8 mouse cellular contexts compared by ENCODE assay signal in genomic region chr1:66817865-66818315, GRCm38 (mm10). TPM values are rescaled to one million over a fixed set of nuclear protein-coding genes. Genes with fewer than 3 reads are reported as not detected.
DNase-seq lines count a peak whose midpoint lies in the region; ATAC-seq and TF ChIP-seq lines count a peak whose summit lies in the region.

No protein-coding gene starts in this region.

- H3K4me3 ChIP-seq in cerebellum, adult 2 months (replicated peaks; ENCODE audit: insufficient read depth, low read depth, low read length) = peak overlapping the region; percentile 81
- H3K4me3 ChIP-seq in spleen, adult 2 months (ENCODE audit: extremely low read depth, insufficient read depth, insufficient read length) = peak overlapping the region; percentile 81
- H3K4me3 ChIP-seq in hindbrain, embryonic 13.5 days = peak overlapping the region; percentile 76
- H3K4me3 ChIP-seq in midbrain, embryonic 13.5 days (replicated peaks) = peak overlapping the region; percentile 77

- DNase-seq in cerebellum, adult 2 months = no peak
- DNase-seq in cerebellum, postnatal 14 days = no peak
- DNase-seq in spleen, adult 2 months (ENCODE audit: low read depth in 1 of 2, low spot score in 2 of 2) = peak; percentile 22 to 23
- DNase-seq in spleen, postnatal 14 days (ENCODE audit: low spot score in 2 of 2) = no peak
- no peak for DNase-seq in retina, postnatal 1 day
- no peak for DNase-seq in retina, embryonic 14.5 days (ENCODE audit: low spot score)

- TF ChIP-seq POLR2A in cerebellum, adult 2 months (IDR thresholded peaks at IDR 0.05; ENCODE audit: borderline replicate concordance, insufficient read depth, low read length) = no peak
- TF ChIP-seq POLR2A in spleen, adult 2 months (IDR thresholded peaks at IDR 0.05; ENCODE audit: low read depth, low read length) = no peak

- peak overlapping the region; percentile 96 for H3K9ac ChIP-seq in hindbrain, embryonic 13.5 days
- H3K9ac ChIP-seq in midbrain, embryonic 13.5 days (replicated peaks) = peak overlapping the region; percentile 90

- peak; percentile 49 for ATAC-seq in hindbrain, embryonic 13.5 days (ENCODE audit: low FRiP score)
- peak; percentile 73 for ATAC-seq in midbrain, embryonic 13.5 days

- 0 out of 2 replicates have a peak overlapping the region, but pooled peaks have one; percentile 10 for H3K27ac ChIP-seq in cerebellum, adult 2 months (ENCODE audit: insufficient read depth, low read length)
- H3K27ac ChIP-seq in spleen, adult 2 months (ENCODE audit: insufficient read depth, low read length) = peak overlapping the region; percentile 83
- H3K27ac ChIP-seq in hindbrain, embryonic 13.5 days = peak overlapping the region; percentile 100
- peak overlapping the region; percentile 99 for H3K27ac ChIP-seq in midbrain, embryonic 13.5 days

- peak overlapping the region; percentile 76 for H3K4me2 ChIP-seq in hindbrain, embryonic 13.5 days
- H3K4me2 ChIP-seq in midbrain, embryonic 13.5 days (replicated peaks) = peak overlapping the region; percentile 80

- H3K4me1 ChIP-seq in cerebellum, adult 2 months (ENCODE audit: control insufficient read depth, insufficient read depth, low read length) = no peaks in the 10 kb centered on the region
- H3K4me1 ChIP-seq in spleen, adult 2 months (ENCODE audit: control insufficient read depth, insufficient read depth, insufficient read length) = peaks cover 5% of the 10 kb centered on the region
- peaks cover 28% of the 10 kb centered on the region for H3K4me1 ChIP-seq in hindbrain, embryonic 13.5 days (replicated peaks)
- H3K4me1 ChIP-seq in midbrain, embryonic 13.5 days (replicated peaks) = peaks cover 29% of the 10 kb centered on the region

- H3K27me3 ChIP-seq in cerebellum, adult 2 months (ENCODE audit: control insufficient read depth, insufficient read depth, low read length) = no peaks in the 10 kb centered on the region
- H3K27me3 ChIP-seq in spleen, adult 2 months (ENCODE audit: control insufficient read depth, insufficient read depth, low read length) = no peaks in the 10 kb centered on the region
- no peaks in the 10 kb centered on the region; the same call in 1 of the 2 replicates for H3K27me3 ChIP-seq in hindbrain, embryonic 13.5 days
- H3K27me3 ChIP-seq in midbrain, embryonic 13.5 days = peaks cover 6% of the 10 kb centered on the region

- no peak for TF ChIP-seq CTCF in cerebellum, adult 2 months (IDR thresholded peaks at IDR 0.05; ENCODE audit: borderline replicate concordance, insufficient read depth, low read depth, low read length)
- TF ChIP-seq CTCF in spleen, adult 2 months (IDR thresholded peaks at IDR 0.05; ENCODE audit: extremely low read depth, insufficient read depth, insufficient read length, insufficient replicate concordance) = no peak

- no peaks in the 10 kb centered on the region for H3K9me3 ChIP-seq in hindbrain, embryonic 13.5 days
- H3K9me3 ChIP-seq in midbrain, embryonic 13.5 days = no peaks in the 10 kb centered on the region

- WGBS in cerebellum, adult 2 months = under 1% methylated on average over 20 of the region's 20 CpGs
- WGBS in spleen, adult 2 months = under 1% methylated on average over 20 of the region's 20 CpGs
- WGBS in hindbrain, embryonic 13.5 days = 1% methylated on average over 20 of the region's 20 CpGs
- under 1% methylated on average over 20 of the region's 20 CpGs for WGBS in midbrain, embryonic 13.5 days

- no peaks in the 10 kb centered on the region for H3K36me3 ChIP-seq in spleen, adult 2 months (ENCODE audit: control insufficient read depth, insufficient read depth, low read length)
- H3K36me3 ChIP-seq in hindbrain, embryonic 13.5 days = no peaks in the 10 kb centered on the region
- H3K36me3 ChIP-seq in midbrain, embryonic 13.5 days = no peaks in the 10 kb centered on the region

RNA-seq across cellular contexts. Expression of gene Kansl1l, which starts 0.5 kb away (rescaled TPM):
- 10.4 and 11.9 TPM in 2 replicates for polyA plus RNA-seq in cerebellum, adult 2 months (2012; rRNA removed)
- polyA plus RNA-seq in spleen, adult 2 months (2012; rRNA removed) = 1.5 and 1.7 TPM in 2 replicates
- polyA plus RNA-seq in hindbrain, embryonic 13.5 days (2015; fragmentation: Nextera tagmentation; extraction: Ambion mirVana) = 16.4 and 19.8 TPM in 2 replicates
- 14.2 and 14.7 TPM in 2 replicates for polyA plus RNA-seq in midbrain, embryonic 13.5 days (2015; fragmentation: Nextera tagmentation; extraction: Ambion mirVana)

RNA-seq across cellular contexts. Expression of gene Acadl, which starts 45.2 kb away (rescaled TPM):
- 37.5 and 38.2 TPM in 2 replicates for polyA plus RNA-seq in cerebellum, adult 2 months (2012; rRNA removed)
- 11.4 and 13.6 TPM in 2 replicates for polyA plus RNA-seq in spleen, adult 2 months (2012; rRNA removed)
- 55.9 and 65.3 TPM in 2 replicates for polyA plus RNA-seq in hindbrain, embryonic 13.5 days (2015; fragmentation: Nextera tagmentation; extraction: Ambion mirVana)
- 37.5 and 37.8 TPM in 2 replicates for polyA plus RNA-seq in midbrain, embryonic 13.5 days (2015; fragmentation: Nextera tagmentation; extraction: Ambion mirVana)

Comparison
In these comparisons a context has a peak if more than half of its experiments do, and no peak if none do; other contexts are left out.
1. DNase-seq: peak in spleen, adult 2 months (2 of 2); none in cerebellum, adult 2 months (0 of 2), cerebellum, postnatal 14 days (0 of 2), spleen, postnatal 14 days (0 of 2), retina, postnatal 1 day (single experiment) and retina, embryonic 14.5 days (single experiment).
2. H3K27ac ChIP-seq: peak in every context shown above with its lines; median percentile 100 in hindbrain, embryonic 13.5 days; 99 in midbrain, embryonic 13.5 days; 83 in spleen, adult 2 months; 10 in cerebellum, adult 2 months.
3. Peak in every context shown above with its lines, with median percentiles within 50 percentile points of each other: H3K4me3 ChIP-seq.